Mouse (Mus musculus): ENCODE results near the gene Fkbp8.

The Fkbp8 gene

GRCm38 (mm10) chr8:70527111-70527511 lies 413 bp upstream of the Fkbp8 start:
- in situ Hi-C loops (cut with MseI, MboI) = no loop called here

GRCm38 (mm10) chr8:70528182-70528797 lies 766 bp downstream of the Fkbp8 start:
- in situ Hi-C loops (cut with MseI, MboI) = no loop called here

DNA sequence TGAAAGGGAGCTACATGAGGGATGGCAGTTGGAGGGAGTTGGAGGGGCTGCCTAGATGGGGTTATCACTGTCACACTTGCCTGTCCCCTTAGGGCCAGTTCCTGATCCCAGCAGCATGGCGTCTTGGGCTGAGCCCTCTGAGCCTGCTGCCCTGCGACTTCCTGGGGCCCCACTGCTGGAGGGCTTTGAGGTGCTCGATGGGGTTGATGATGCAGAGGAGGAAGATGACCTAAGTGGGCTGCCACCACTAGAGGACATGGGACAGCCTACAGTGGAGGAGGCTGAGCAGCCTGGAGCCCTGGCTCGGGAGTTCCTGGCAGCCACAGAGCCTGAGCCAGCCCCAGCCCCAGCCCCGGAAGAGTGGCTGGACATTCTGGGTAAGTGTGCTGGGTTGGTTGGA lies 1.8 kb downstream of the Fkbp8 start:
- in situ Hi-C loops (cut with MseI, MboI) = no loop called here

GRCm38 (mm10) chr8:70529741-70530161 lies 2.2 kb downstream of the Fkbp8 start:
- in situ Hi-C loops (cut with MseI, MboI) = no loop called here

GRCm38 (mm10) chr8:70530314-70530713 lies 2.8 kb downstream of the Fkbp8 start:
- in situ Hi-C loops (cut with MseI, MboI) = no loop called here

DNA sequence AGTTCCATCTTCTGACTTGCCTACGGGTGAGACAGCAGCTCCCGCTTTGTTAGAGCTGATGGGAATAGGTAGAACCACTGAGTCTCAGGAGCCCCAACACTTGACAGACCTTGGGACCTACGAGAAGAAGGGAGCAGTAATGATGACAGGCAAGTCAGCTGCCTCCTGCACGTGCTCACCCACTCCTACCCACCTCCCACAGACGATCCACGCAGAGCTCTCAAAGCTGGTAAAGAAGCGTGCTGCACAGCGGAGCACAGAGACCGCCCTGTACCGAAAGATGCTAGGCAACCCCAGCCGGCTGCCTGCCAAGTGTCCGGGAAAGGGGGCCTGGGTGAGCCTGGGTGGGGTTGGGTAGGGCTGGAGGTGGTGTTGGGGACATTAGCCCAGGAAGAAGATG lies 6.8 kb downstream of the Fkbp8 start:
- in situ Hi-C loops (cut with MseI, MboI) = no loop called here

- in situ Hi-C loops (cut with MseI, MboI) = no loop called here
Measured at GRCm38 (mm10) chr8:70535221-70535620, 7.7 kb downstream of the Fkbp8 start.

DNA sequence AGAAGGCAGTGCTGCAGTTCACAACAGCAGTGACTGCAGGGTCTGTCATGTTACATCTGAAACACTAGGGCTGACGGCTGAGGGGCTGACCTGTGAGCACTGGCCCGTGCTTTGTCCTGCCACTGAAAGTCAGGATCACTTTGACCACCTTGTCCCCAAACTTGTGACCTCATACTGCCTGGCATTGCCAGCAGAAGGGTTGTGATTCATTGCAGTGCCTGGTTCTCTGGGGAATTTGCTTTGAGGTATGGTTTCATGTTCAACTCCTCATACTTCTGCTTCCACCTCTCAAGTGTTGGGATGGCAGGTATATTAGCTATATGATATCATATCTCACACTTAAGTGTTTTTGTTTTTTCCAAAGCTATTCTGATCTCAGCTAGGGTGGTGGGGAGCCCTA lies 8.2 kb downstream of the Fkbp8 start:
- in situ Hi-C loops (cut with MseI, MboI) = no loop called here

GRCm38 (mm10) chr8:70538024-70538579 lies 10.6 kb downstream of the Fkbp8 start:
- in situ Hi-C loops (cut with MseI, MboI) = no loop called here

GRCm38 (mm10) chr8:70538633-70539076 lies 11.1 kb downstream of the Fkbp8 start:
- in situ Hi-C loops (cut with MseI, MboI) = no loop called here

DNA sequence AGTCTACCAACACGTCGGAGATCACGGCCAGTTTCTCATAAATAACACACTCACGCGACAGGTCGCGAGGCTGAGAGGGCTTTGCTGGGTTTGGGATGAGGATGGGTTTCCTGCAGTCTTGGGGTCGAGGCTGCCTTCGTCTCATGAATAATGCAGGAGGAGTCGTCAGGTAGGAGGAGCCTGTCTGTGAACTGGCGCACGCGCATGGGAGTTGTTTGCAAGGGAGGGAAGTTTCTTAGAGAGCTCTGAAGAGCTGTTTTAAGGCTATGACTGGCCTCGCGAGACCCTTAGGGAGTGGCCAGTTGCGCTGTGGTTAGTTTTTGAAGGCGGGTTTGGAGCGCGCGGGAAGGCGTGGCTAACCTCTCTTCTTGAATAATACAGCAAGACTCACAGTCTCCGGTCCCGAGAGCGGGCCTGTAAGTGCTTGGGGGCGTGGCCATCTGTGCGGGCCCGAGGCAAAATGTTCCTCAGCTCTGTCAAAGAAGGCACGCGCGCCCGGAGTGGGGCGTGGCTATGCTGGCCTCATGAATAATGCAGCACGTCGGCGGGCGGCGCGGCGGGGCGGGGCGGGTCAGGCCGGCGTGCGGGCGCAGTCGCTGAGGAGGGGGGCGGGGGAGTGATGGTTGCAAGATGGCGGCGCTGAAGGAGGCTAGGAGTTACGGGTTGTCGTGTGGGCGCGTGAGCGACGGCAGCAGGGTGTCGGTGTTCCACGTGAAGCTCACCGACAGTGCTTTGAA lies 11.7 kb downstream of the Fkbp8 start, which contains the start of gene Ell:
Gene Ell (plus strand): TSS at position 381 of the 737 bp plus-strand sequence.
- in situ Hi-C loops (cut with MseI, MboI) = no loop called here

- in situ Hi-C loops (cut with MseI, MboI) = no loop called here
Measured at GRCm38 (mm10) chr8:70540013-70540506, 12.5 kb downstream of the Fkbp8 start.

GRCm38 (mm10) chr8:70540507-70541071 lies 13.1 kb downstream of the Fkbp8 start:
- in situ Hi-C loops (cut with MseI, MboI) = no loop called here

GRCm38 (mm10) chr8:70541081-70541480 lies 13.6 kb downstream of the Fkbp8 start:
- in situ Hi-C loops (cut with MseI, MboI) = no loop called here

GRCm38 (mm10) chr8:70544200-70544687 lies 16.7 kb downstream of the Fkbp8 start:
- in situ Hi-C loops (cut with MseI, MboI) = no loop called here

- in situ Hi-C loops (cut with MseI, MboI) = loop anchor here in 1 of 2 experiments (5.0 kb wide), 1 partner anchor 41 kb away; no protein-coding TSS in a partner anchor
Measured at GRCm38 (mm10) chr8:70546412-70546811, 18.9 kb downstream of the Fkbp8 start.

DNA sequence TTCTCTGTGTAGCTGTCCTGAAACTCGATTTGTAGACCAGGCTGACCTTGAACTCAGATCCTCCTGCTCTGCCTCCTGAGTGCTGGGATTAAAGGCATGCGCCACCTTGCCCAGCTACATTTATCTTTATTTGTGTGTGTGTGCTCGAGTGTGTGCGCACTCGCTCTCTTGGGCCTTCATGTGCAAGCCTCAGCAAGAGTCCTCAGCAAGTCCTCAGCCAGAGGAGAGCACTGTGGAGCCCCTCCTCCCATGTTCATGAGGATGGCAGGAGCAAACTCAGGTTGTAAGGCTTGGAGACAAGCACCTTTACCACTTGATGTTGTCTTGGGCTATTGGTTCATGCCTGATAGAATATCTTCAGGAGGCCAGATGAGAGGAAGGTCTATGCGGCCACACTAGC lies 20.2 kb downstream of the Fkbp8 start:
- in situ Hi-C loops (cut with MseI, MboI) = loop anchor here in 1 of 2 experiments (5.0 kb wide), 1 partner anchor 40 kb away; no protein-coding TSS in a partner anchor

DNA sequence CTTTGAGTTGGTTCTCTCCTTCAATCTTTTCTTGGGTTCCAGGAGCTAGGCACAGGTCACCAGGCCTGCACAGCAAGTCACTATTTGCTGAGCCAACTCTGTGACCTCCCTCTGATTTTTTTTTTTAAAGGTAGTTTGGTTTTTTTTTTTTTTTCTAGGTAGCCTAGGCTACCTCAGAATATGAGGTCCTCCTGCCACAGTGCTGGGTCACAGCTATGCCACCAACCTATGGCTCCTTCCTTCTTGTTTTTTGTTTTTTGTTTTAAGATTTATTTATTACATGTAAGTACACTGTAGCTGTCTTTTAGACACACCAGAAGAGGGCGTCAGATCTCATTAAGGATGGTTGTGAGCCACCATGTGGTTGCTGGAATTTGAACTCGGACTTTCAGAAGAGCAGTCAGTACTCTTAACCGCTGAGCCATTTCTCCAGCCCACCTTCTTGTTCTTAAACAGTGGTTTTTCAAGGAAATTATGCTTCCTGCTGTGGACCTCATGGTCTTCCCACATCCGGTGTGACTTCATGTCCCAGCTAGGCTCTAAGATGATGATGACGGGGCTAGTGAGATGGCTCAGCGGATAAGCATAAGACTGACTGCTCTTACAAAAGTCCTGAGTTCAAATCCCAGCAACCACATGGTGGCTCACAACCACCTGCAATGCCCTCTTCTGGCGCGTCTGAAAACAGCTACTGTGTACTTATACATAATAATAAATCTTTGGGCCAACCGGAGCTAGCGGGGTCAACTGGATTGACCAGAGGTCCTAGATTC lies 22.1 kb downstream of the Fkbp8 start:
- in situ Hi-C loops (cut with MseI, MboI) = loop anchor here in 1 of 2 experiments (5.0 kb wide), 1 partner anchor 38 kb away; no protein-coding TSS in a partner anchor

DNA sequence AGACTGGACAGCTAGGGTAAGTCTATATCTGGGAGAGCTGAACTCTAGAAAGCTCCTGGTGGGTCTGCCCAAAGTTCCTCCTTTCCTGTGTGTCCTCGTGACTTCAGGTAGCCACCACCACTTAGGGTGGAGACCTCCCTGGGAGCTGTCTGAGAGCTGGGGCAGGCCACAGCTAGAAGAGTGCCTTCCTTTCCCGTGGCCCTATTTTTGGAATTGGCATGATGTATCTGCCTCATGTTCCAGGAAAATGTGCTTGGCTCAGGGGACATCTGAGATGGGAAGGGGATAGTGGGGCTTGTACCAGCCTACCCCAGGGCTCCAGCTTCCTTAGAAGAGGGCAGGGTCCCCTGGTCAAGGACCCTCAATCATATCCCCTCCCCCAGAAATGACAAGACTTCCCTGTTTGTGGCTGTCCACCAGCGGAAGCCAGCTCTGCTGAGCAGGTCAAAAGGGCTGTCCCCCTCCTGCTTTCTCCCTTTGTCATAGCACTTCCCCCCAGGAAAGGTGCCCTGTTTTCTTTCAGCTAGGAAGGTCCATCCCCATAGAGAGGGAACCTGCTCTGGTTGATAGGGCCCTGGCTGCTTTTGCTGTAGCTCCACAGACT lies 24.1 kb downstream of the Fkbp8 start:
- in situ Hi-C loops (cut with MseI, MboI) = no loop called here

GRCm38 (mm10) chr8:70552836-70553235 lies 25.3 kb downstream of the Fkbp8 start:
- in situ Hi-C loops (cut with MseI, MboI) = no loop called here

DNA sequence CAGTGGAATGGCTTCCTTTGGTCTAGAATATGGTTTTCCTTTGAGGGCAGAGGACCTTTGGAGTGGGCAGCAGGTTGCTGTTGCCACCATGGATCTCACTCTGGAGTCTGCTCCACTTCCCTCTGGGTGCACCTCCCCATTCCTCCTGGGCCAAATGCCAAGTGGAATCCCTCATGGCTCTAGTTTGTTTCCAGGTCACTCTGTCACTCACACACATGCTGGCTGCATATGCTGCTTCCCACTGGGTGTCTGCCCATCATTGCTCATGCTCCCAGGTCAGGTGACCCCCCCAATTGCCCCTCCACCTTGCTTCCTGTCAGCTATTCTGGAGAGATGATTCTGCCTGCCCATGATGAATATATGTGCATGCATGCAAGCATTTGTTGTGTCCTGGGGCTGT lies 26.2 kb downstream of the Fkbp8 start:
- in situ Hi-C loops (cut with MseI, MboI) = no loop called here

All from mouse trophoblast stem cell (cell line).